Mouse (Mus musculus) fat pad, adult 2 months (tissue): ENCODE measurements around the gene Iqck.

Source experiments
- DNase-seq: peaks from one replicate; pipeline ENCODE4 v3.0.0-alpha.2; 2011; ENCODE audit warnings: low read depth, low spot score; ENCODE audit errors: extremely low read depth

Gene Iqck

GRCm38 (mm10) chr7:118855171-118855876, at the start of gene Iqck:
Gene Iqck (plus strand): TSS chr7:118855752.
- no peak for DNase-seq

DNA sequence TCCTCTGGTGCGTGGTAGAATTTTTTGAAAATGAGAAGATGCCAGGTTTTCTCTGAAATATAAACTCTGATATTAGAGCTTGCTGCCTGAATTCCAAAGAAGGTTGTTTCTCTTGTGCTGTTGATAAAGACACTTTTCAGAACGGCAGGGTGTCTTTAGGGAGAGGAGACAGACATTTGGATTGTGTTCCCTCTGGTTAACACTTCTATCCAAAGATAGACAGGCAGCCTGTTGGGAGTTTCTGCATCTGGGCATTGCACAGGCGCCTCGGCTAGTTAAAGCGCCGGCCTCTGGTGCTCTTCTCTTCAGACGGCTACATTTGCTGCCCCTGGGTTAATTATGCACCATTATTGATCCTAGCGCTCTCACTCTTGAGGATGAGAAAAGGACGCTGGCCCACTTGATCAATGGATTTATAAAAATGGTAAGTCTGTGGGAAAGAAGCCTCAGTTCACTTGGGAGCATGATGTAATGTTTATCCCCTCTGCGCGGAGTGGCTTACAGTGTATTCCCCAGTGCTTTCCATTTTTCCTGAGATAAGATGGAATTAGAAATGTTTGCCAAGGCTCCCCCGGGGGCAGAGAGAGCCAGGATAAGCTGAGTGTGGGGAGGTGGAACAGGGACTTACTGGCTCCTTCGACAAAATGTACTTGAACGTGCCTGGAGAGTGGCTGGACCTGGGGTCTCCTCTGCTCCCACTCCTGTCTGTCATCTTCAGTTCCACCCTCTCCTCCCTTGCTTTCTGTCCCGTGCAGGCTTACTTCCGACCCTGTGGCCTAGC, 48.7 kb upstream of the Iqck start:
- no peak for DNase-seq

DNA sequence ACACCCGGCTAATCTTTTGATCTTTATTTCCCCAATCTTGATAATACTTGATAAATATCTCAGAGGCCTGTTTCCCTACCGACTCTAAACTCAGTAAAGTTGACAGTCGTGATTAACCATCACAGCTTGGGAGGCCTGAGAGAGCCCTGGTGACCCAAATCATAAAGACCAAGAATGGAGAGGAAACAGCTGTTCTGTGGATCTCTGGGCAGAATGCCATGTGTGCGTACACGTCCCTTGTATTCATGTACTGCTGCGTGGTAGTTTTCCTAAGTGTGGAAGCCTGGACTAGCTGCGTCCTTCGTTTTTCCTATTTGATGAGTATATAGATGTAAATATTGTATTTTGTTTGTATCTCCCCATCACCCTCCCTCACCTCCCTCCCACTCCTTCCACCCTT, 47.7 kb upstream of the Iqck start:
- no peak for DNase-seq

- DNase-seq = no peak
These were observed 44.0 kb upstream of the Iqck start for GRCm38 (mm10) chr7:118811407-118812106.

GRCm38 (mm10) chr7:118813592-118813991, 42.0 kb upstream of the Iqck start:
- no peak for DNase-seq

DNA sequence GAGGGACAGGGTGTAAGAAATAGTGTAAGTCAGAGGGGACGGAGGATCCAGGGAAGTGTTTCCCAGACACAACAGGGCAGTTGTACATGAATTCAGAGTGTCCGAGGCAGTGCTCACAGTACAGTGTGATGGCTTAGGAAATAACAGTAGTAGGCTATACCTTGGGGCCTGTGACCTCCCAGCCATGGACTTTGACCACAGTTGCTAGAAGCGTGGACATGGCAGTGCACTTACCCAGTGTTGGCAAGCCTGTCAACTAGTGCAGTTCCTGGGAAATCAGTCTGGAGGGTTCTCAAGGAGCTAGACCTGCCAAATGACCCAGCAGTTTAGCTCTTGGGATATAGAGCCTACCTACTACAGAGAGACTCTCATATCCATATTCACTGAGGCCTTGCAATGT, 39.3 kb upstream of the Iqck start:
- DNase-seq = no peak

DNA sequence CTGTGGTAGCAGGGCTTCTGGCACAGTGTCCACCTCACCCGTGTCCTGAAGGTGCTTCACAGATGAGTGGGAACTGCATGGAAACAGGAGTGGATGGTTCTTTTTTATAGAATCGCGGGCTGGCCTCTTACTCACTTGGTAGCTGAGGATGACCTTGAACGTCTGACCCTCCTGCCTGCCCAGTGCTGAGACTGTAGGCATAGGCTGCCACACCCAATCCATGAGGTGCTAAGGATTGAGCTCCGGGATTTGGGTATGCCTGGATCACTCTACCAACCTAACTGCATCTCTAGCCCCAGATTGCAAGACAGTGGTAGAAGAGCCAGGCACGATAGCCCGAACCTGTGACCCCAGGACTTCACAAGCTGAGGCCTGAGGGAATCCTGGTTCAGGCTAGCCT, 37.8 kb upstream of the Iqck start:
- DNase-seq = no peak

- DNase-seq = no peak
These were observed 35.9 kb upstream of the Iqck start for GRCm38 (mm10) chr7:118819666-118820065.

DNA sequence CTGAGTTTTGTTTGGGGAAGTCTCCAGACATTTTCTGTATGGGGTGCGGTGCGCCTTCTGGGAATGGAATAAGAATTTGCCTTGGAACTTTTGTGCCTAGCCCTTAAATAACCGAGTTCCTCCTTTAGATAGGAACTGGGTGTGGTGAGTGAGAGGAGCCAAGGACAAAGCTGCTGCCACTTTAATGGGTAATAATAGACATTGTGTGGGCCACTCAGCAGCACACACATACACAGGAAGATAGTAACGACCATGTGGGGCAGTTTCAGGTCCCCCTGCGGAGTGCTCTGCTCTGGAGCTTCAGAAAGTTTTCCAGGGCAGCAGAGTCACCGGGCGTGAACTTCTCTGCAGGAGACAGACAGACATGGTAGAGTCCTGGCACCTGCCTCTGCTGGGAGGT, 34.2 kb upstream of the Iqck start:
- no peak for DNase-seq

DNA sequence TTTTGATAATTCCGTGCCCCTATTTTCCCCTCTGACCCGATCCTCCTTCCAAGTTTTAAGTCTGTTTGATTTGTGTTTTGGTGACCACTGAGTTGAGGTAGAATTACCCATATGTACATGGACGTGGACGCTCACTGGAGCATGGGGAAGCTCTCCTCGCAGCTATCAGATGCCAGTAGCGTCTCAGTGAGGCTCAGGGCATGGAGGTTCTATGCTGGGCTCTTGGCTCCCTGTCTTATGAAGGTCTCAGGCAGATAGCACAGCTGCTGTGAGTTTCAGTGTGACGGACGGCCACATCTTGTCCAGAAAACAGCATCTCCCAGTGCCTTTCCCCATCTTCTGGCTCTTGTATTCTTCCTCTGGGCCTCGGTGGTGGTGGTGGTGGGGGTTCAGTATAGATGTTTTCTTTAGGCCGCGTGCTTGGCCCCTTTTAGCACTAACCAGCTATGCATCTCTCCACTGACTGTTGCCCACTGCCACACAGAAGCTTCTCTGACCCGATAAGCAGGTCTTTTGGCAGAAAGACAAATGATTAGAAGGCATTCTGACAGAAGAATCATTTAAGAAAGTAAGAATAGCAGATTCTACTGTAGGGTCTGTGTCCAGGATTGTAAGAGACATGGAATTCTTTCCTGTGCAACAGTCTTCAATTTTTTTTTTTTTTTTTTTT, 33.5 kb upstream of the Iqck start:
- DNase-seq = no peak

DNA sequence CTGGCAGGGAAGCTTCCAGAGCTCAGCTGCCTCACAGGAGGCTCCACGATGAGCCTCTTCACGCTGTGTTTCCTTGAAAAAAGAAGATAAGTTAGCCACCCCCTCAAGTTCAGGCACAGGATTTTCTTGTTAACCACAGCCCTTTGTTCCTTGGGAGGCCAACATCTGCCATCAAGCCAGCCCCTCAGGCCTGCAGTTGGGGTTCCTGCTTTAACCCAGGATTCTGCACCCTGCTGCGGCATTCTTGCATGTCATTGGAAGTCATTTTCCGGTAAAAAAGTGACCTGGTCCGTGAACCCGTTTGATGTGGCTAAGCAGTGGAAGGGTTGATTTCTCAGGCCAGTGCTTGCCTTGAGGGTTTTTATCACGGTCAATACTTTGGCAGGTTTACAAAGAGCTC, 31.1 kb upstream of the Iqck start:
- no peak for DNase-seq

DNA sequence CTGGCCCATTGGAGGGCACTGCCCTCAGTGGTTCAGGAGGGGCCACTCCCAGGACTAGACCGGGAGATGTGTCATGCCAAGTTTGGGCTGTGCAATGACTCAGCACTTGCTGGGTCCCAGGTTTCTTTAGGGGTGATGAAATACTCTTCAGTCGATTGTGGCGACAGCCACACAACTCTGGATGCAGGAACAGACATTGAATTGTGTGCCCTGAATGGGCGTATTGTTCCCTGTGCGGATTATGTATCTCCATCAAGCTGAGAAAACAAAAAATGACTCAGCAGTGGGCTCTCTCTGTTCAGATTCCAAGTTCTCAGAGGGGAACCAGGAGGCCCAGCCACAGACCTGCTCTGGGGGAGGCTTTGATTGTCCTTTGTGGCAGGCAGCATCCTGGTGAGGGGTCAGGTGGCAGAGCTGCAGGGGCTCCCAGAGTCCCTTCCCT, 27.6 kb upstream of the Iqck start:
- no peak for DNase-seq

GRCm38 (mm10) chr7:118837901-118838300, 17.7 kb upstream of the Iqck start:
- no peak for DNase-seq

GRCm38 (mm10) chr7:118841030-118841745, 14.4 kb upstream of the Iqck start:
- DNase-seq = peak; percentile 68

- no peak for DNase-seq
These were observed 13.8 kb upstream of the Iqck start for GRCm38 (mm10) chr7:118841796-118842195.

DNA sequence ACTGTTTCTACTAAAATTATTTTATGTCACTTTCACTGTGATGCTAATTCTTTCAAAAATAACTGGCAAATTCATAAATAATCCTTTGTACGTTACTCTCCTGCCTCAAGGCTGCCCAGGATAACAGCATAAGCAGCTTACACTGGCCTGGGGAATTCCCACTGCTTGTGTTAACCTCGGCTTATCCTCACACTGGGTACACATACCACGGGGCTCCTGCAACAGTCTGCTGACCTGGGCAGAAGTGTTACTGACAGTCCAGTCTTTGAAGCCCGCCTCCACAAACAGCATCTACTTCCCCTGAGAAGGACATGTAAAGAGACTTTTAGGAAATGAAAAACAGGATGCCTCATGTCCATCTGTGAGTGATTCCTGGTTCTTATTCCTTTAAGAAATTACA, 12.6 kb upstream of the Iqck start:
- no peak for DNase-seq

DNA sequence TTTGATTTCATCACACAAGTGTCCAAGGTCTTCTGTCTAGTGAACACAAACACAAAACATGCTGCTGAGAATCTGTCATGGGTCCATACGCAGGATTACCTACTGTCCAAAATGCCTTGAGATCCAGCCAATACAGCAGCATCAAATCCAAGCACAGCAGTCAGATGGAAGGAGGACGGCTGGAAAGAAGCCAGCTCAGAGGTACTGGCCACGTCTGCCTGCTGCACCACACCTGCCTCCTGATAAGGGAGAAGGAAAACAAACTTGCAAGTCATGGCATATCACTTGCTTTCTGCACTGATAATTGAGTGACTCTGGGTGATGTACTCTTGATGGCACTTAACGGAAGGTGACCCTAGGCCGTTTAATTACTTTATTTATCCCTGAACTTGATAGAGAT, 10.4 kb upstream of the Iqck start:
- DNase-seq = no peak

GRCm38 (mm10) chr7:118846329-118846728, 9.2 kb upstream of the Iqck start:
- no peak for DNase-seq

DNA sequence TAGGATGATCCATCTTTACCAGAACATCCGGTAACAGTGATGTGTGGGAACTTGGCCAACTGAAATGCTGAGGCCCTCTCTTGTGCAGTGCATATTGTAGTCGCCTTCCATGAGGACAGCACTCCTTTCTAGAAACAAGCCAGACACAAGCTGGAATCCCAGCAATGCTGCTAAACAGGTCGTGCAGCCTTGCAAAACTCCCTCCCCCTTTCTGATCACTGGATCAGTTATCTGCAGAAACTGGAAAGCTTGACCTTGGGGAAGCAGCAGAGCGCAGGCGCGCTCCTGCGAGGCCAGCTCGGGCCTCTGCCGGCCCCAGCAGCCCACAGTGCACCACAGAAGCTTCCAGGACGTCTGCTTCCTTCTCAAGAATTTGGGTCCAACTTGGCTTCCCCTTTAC, 6.8 kb upstream of the Iqck start:
- no peak for DNase-seq

DNA sequence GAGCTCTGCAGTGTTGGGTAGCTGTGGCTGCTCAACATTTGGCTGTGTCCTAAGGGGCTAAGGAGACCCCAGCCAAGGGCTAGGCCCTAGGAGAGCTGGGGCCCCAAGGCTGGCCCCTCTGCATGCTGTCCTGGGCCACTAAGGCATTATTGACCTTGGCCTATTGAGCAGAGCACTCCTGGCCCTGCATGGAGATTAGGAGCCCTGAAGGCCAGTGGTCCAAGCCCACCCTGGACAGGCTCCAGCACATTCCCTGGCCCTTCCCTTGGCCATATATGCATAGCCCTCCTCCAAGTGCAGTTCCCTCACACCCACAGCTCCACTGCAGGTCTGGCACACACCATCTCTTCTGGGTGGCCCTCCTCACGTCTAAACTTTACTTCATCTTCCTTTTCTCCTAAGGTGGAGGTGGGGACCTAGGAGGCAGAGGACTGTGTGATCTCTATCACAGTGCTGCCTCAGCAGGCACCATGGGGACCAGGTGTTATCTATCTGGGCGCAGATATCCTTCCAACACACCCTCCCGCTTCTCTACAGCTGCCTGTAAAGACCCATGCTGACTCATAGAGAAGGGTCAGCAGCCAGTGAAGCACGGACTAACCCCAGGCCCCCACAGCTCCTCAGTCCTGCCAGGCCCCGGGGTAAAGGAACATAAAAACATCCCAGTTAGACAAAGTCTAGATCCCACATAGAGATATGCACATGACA, 5.9 kb upstream of the Iqck start:
- no peak for DNase-seq
